Mouse (Mus musculus): ENCODE measurements around the gene Setd7.

The Setd7 gene

DNA sequence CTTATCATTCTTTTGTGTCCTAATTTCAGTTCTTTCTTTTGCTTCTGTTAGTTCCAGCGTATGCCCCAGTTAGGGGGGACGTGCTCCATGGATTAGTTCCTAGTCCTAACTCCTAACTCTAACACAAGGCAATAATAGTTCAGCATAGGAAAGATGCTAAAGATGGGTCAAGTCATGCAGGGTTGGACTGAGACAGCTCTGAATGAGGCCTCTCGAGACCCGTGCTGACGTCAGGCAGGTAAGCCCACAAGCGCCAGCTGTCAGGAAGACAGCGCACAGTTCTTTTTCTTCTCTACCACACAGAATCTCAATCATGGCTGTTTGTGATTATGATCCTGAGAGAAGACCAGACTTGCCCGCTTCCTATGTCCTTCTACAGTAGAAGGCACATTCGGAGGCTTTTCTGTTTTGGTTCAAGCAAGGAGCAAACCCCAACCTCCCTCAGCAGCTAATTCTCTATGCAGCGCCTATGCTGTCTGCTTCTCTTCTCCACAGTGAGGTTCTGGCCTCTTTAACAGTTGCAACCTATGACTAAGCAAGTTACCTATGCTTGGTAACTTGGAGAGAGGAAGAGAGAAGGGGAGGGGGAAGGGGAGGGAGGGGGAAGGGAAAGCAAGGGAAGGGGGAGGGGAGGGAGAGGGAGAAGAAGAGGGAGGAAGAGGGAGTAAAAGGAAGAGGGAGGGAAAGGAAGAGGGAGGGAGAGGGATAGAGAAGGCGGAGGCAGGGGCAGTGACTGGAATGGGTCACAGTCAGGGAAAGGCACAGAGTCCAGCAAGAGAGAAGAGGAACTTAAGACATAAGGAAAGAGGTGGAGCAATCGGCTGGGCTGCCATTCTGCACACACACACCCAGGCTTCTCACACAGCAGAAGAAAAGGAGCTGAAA lies 42.6 kb downstream of the Setd7 start:
- DNase-seq (ENCODE audit: low spot score) = no peak

DNA sequence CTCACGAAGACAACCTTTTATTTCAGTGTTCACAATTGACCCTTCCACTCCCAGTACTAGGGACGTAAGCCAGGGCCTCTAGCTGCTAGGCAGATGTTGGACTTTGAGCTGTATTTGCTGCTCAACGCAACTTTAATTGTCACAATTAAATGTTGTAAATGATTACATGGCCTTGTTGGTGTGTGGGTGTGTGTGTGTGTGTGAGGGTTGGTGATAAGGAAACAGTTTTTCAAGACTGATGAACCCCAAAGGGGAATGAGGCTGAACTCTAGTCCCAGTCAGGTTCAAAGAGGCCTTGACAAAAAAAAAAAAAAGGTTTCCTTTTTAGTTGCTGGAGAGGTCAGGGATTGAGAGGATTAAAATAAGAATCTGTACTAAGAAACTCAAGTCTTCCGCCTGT lies 43.2 kb downstream of the Setd7 start:
- no peak for DNase-seq (ENCODE audit: low spot score)

DNA sequence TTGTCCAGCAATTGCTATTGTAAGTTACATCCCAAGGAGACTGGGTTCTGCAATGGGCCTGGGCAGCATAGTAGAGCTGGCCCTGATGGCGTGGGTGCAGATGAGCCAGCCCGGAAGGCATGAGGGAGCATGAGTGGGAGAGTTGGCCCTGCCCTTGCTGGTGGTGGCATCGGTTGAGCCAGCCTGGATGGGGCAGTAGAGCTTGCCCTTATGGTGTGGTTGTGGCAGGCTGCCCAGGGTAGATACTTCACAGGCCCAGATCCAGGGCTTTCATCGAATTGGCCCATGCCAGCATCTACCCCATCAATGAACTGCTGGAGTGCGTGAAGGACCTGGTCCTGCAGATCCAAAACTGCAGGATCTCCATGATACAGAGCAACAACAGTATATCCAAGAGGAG lies 48.7 kb downstream of the Setd7 start:
- DNase-seq (ENCODE audit: low spot score) = no peak

DNA sequence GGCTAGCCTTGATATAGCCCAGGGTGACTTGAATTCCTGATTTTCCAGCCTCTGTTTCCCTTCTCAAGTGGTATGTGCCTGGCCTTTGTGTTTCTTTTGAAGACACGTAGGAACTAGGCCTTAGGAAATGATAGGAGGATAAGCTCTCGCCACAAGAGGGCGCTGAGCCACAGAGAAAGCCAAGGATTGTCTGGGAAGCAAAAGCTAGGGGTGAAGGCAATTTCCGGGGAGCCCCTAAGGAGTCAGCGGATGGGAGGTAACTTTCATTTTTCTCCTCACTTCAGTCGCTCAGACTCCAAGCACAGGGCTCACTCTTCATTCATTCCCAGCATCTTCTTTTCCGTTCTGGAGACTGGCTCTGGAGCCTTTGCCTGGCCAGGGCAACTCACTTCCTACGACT lies 49.8 kb downstream of the Setd7 start:
- DNase-seq (ENCODE audit: low spot score) = peak; percentile 69

DNA sequence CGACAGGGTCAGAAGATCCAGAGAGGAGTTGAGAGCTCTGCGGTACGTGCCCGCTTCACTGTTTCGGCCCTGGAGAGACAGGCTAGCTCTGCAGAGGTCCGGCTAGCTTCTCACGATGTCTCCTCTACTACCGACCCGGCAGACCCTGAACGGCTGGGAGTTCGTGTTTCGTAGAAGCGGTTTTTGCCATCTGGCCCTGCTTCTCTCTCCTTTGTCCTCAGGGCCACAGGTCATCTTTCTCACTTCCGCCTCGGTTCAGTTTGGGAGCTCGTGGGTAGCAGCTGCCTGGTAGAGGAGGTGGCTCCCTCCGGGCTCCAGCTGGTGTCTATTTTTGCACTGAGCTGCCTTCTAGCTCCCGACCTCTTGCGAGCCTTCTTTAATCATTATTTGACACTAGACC lies 55.2 kb downstream of the Setd7 start:
- DNase-seq (ENCODE audit: low spot score) = no peak

DNA sequence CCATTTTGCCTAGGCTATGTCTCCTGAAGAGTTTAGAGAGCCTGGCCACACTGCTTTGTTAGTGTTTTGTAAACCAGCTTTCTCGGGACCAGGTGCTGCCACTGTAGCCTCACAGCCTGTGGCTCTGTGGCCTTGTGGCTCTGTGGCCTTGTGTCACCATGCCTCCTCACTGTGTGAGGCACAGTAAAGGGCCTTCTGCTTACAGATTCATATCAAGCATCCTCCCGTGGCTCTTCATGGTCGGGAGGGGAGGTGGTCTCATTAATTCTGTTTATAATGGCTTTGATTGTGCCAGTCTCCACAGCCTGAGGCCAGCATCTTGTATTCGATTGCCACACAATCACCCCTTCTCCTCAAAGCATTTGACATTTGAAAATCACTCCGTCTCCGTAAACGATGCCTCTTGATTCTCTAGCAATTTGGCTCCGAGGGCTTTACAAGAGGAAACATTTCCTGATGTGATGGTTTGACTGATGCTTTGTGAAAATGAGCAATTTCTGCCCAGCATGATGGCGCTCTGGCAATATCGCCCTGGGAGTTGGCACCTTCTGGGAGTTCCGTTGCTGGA lies 56.2 kb downstream of the Setd7 start:
- DNase-seq (ENCODE audit: low spot score) = no peak

DNA sequence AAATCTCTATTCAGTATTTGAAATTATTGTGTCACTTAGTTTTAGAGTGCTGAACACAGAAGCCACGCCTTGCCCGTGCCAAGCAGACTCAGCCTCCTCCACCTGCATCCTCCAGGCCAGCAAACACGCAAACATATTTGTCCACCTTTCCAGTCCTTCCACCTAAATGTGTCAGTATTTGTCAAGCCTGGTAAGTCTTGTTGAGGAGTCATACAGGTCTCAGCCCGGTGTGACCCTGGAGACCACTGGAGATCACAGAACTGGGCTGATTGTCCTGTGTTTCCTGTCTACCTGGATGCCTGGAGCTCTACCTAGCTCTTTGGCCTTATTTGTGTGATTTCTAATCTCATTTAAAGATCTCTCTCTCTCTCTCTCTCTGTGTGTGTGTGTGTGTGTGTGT lies 60.8 kb downstream of the Setd7 start:
- DNase-seq (ENCODE audit: low spot score) = no peak

DNA sequence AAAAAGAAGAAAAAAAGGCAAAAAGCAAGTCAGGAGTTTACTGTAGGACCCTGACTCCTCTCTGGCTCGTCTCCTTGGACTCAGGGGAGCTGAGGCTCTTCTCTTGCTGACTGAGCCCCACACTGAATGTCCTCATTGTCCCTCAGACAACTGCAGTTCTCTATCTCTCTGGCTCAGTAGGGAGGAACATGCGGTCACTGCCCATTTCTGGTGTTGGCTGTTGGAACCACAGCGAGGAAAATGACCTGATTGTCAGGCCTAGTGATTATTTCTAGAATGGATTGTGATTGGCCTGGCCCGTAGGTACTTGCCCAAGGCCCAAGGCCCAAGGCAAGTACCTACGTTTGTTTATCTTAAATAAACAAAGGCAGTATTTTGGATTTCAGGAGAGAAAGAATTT lies 62.0 kb downstream of the Setd7 start:
- no peak for DNase-seq (ENCODE audit: low spot score)

DNA sequence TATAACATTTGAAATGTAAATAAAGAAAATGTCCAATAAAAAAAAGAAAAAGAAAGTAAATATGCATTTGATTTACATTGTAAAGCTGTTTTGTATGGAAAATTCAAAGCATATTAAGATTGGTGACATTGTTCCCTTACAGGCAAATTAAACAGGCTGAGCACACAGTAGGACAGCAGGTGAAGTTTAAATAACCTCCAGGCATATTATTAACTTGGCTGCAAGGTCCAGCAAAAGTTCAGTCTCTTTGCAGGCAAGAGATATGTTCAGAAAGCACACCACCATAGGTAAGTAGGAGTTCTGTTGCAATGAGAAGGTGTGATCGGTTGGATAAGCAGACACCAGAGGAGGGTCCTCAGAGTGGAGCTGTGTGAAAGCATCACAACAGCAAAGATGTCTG lies 62.7 kb downstream of the Setd7 start:
- DNase-seq (ENCODE audit: low spot score) = no peak

DNA sequence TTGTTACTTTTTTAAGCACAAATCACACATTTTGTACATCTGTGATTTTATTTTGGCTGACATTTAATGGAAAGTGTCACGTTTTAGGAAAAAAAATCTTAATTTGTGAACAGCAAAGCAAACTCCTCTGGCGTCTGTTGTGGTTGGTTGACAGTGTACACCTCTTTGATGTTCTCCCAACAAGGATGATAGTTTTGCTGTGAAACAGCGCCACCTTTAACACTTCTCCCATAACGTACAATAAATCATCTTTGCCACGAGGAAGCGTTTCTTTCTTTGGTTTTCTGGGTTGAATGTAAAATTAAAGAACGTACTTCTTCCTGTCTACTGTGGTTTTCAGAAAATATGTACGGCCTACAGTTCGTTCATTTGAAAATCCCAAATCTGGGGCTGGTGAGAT lies 65.0 kb downstream of the Setd7 start:
- DNase-seq (ENCODE audit: low spot score) = no peak

DNA sequence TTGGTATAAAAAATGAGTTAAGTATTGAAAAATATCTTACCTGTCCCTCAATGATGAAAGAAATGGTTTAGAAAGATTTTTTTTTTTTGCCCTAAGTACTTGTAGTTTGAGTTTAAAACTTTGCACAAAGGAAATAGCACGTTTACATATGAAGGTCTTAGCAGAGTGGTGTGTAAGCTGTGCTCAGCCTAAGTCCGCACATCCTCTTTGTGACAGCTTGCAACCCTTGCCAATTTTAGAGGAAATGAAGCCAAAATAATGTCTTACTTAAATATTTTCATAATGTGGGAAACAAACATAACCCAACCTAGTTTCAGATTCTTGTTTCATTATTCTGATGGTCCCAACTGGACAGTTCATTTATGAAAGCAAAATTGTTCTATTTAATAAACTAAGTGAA lies 66.2 kb downstream of the Setd7 start:
- no peak for DNase-seq (ENCODE audit: low spot score)

DNA sequence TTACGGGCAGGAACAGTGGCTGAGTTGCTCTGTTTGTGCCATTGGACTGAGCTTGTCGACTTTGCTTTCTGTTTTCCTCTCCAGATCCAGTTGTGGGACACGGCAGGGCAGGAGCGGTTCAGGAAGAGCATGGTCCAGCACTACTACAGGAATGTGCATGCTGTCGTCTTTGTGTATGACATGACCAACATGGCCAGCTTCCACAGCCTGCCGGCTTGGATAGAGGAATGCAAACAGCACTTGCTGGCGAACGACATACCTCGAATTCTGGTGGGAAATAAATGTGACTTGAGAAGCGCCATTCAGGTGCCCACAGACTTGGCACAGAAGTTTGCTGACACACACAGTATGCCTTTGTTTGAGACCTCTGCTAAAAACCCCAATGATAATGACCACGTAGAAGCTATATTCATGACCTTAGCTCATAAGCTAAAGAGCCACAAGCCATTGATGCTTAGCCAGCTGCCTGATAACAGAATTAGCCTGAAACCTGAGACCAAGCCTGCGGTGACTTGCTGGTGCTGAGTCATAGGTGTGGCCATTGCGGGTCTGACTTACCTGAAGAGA lies 67.3 kb downstream of the Setd7 start:
- DNase-seq (ENCODE audit: low spot score) = no peak

DNA sequence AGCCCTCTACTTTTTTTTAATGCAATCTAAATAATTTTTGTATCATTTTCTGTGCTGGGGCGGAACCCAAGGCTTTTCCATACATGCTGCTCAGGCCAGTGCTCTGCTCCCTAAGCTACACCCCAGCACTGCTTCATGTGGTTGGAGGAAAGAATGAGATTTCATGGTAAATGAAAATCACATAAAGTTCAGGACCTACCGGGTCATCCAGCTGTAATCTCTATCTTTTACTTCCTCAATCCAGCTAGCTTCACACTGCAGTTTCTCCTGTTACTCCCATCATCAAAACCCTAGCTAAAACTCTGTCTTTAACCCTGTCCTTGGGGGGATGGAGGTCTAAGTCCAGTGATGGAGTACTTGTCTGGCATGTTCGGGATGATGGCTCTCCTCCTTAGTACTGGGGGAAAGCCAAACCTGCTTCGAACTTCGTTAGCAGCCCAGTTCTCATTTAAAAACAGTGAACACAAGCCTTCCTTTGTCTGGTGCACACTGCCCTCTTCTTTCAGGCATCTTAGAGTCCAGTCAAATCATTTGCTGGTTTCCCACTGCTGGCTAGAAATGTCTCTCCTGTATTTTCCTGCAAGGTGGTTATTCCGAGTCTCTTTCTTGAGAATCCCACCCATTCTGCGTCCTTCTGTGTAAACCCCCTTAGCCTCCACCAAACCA lies 70.5 kb downstream of the Setd7 start:
- DNase-seq (ENCODE audit: low spot score) = no peak

DNA sequence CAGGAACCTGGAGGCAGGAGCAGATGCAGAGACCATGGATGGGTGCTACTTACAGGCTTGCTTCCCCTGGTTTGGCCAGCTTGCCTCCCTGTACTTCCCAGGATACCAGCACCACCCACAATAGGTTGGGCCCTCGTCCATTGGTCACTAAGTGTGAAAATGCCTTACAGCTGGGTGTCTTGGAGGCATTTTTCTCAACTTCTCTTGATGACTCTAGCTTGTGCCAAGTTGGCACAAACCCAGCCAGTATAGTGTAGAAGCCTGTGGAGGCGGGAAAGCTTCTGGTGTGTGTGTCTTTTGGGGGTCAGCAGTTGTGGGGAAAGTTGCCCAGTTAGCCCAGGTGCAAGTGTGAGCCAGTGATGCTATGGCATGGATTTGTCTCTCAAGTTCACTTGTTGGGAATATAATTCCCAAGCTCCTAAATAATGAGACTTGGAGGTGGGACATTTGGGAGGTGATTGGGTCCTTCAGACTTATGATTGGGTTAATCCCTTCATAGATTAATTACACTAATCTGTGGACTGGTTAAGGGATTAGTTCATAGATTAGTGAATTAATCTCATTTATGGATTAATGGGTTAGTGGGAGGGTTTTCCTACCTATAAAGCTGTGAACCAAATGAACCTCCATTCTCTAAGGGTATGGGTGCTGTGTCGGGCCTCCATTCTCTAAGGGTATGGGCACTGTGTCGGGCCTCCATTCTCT lies 74.0 kb downstream of the Setd7 start:
- no peak for DNase-seq (ENCODE audit: low spot score)

DNA sequence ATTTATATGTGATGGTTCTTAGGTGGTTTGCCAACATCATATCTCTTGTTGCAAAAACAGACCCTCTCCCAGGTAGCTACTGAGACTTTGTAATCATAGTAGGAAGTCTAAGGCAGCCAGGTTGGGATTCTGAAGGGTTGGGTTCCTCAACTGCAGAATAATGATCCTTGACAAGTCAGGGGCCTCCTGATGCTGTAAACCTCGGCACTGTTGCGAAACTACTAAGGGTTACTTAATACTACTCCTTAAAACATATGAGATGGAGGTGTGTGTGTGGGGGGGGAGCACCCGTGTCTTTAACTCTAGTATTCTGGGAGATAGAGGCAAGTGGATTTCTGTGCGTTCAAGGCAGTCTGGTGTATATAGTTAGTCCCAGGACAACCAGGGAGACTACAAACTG lies 75.3 kb downstream of the Setd7 start:
- no peak for DNase-seq (ENCODE audit: low spot score)

DNA sequence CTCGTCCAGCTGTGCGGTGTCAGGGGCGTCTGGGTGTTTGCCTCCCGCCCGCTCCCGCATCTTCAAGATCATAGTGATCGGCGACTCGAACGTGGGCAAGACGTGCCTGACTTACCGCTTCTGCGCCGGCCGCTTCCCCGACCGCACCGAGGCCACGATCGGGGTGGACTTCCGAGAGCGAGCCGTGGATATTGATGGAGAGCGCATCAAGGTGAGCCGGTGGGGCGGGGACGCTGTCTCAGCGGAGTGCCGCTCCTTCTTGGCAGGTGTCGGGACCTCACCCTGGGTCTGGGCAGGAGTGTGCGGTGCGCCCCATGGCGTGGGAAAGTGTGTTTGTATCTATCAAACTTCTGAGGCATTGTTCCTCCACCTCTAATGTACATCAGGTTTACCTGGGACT lies 76.3 kb downstream of the Setd7 start:
- no peak for DNase-seq (ENCODE audit: low spot score)

DNA sequence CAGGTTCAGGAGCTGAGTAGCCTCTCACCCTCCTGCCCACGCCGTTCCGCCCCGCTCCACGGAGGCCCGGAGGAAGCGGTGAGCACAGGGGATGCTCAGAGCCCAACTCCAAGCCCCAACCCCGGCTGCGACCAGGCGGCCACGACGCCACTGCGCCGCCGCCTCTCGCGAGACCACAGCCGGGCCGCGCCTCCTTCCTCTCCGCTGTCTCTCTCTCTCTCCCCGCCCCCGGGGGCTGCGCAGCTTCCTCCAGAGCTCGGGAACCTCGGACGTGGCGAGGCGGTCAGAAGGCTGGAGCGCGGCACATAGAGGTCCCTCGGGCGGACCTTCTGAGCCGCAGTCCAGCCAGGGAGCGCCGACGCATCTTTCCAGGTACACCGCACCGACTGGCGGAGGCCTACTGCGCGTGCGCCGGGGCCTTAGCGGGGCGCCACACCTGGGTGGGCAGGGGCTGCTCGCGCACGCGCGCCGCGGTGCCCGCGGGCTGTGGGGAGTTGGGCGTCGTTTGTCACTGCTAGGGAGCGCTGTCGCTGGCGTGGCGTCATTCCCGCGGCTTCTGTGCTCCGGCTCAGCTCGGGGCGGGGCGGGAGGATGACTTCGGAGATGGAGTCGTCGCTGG lies 76.8 kb downstream of the Setd7 start, which contains the start of gene Rab33b:
Gene Rab33b, plus strand, starts transcription at position 180 of the 619 bp plus-strand sequence.
- DNase-seq (ENCODE audit: low spot score) = peak; percentile 97

DNA sequence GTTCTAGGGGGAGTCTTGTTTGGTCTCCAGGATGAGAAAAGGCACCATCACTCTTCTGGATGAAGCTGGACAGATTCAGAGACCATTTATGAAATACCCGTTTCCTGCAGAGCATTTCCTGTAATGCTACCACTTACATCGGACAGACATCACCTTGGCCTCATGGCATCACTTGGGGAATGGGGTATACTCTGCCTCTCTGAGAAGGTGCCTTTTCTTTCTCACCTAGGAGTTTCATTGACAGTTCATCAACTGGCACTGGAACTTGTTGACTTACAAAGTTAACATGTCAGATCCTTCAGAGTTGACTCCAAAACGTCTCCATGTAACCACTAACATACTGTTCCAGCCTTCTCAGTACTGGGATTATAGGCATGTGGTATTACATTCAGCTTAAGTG lies 77.9 kb downstream of the Setd7 start:
- no peak for DNase-seq (ENCODE audit: low spot score)

DNA sequence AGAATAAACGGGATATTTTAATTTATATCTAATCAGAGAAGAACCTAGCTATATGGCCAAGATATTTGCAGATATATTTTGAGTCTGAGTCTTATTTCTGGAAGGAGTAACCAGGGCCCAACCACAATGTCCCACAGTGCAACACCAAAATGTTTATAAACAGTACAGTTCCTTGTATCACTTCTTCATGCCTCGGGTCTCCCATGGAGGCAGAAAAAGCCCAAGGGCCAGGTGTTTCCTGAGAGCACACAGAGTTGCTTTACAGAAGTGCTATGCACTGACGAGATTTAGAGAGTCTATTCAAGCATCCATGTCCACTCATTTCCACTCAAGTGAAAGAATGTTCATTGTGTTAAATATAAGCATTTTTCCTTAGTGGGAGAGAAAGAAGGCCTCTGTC lies 78.8 kb downstream of the Setd7 start:
- DNase-seq (ENCODE audit: low spot score) = no peak

DNA sequence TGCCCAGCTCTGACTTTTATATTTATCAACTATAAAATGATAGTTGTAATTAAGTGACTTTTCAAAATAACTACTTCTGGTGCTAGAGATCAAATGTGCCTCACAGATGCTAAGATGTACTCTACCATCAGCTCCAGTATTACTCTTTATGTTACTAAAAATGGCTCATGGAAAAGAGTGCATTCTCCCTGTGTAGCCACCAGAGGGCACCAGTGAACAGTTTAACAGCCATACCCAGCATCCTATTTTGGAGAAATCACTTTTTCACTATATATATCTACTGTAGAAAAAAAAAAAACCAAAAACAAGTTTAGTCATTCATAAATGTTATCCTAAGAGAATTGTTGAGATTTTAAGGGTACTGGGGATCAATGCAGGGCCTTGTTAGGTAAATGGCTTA lies 79.6 kb downstream of the Setd7 start:
- DNase-seq (ENCODE audit: low spot score) = no peak

DNA sequence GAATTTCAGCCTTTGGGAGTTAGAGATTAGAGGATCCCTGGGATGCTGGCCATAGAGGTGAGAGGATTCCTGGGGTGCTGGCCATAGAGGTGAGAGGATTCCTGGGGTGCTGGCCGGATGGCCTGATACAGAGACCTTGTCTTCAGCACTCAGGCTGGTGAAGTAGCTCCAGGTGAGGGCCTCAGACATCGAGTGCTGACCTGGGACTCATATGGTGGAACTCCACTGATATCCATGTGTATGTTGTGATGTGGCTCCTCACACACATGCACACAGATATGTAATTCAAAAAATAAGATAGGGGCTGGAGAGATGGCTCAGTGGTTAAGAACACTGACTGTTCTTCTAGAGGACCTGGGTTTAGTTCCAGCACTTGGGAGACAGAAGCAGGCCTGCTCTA lies 80.8 kb downstream of the Setd7 start:
- DNase-seq (ENCODE audit: low spot score) = no peak

DNA sequence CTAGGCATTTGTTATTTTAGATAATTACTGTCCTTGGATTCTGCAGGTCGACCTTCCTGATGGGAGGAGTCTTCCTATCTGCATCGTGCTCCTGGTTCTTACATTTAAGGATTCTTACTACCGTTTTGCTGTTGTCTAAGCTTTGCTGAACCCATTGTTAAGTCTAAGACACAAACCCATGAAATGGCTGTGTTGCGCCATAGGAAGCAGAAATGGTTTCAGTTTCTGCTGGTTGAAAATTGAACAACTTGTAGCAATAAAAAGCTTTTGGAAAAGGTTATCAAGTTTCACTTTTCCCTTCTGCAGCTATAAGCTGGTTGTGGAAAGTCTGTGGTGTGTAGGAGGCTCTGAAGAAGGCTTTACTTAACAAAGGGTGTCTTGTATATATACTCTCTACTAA lies 85.0 kb downstream of the Setd7 start:
- DNase-seq (ENCODE audit: low spot score) = no peak

Measured in ovary, postnatal 36 days (tissue).